Mouse (Mus musculus) hindbrain, embryonic 14.5 days (tissue): ENCODE data around the gene Hsd17b13. TPM values are rescaled to one million over a fixed set of nuclear protein-coding genes. Genes with fewer than 3 reads are reported as not detected.

Experiments used
- ATAC-seq: fragments of 200-750 bp; cut with Nextera tagmentation; 2 replicates; pipeline ENCODE4 v1.8.0; 2017; ENCODE audit warnings: moderate number of reproducible peaks, mild to moderate bottlenecking, moderate TSS enrichment, moderate library complexity; ENCODE audit not compliant: low FRiP score
- DNase-seq: peaks from one replicate; pipeline ENCODE4 v3.0.0-alpha.2; 2015; ENCODE audit warnings: low spot score
- H3K27ac ChIP-seq: fragments of 300-500 bp; sonication (generic); 2 replicates; pipeline ENCODE4 v1.5.1; 2014; ENCODE audit warnings: mild to moderate bottlenecking, moderate library complexity
- H3K27me3 ChIP-seq: fragments of 300-500 bp; sonication (generic); 2 replicates; pipeline ENCODE4 v1.6.1; 2014; ENCODE audit warnings: mild to moderate bottlenecking, low read length, mixed read lengths; ENCODE audit not compliant: control insufficient read depth, insufficient read depth
- H3K36me3 ChIP-seq: fragments of 300-500 bp; sonication (generic); replicated peaks from 2 replicates; pipeline ENCODE4 v1.6.1; 2014; ENCODE audit not compliant: control insufficient read depth, insufficient read depth
- H3K4me1 ChIP-seq: fragments of 300-500 bp; sonication (generic); replicated peaks from 2 replicates; pipeline ENCODE4 v1.6.1; 2014; ENCODE audit warnings: antibody characterized with exemption, low read length, mixed read lengths; ENCODE audit not compliant: control insufficient read depth, insufficient read depth
- H3K4me2 ChIP-seq: fragments of 300-500 bp; sonication (generic); replicated peaks from 2 replicates; pipeline ENCODE4 v1.6.1; 2014; ENCODE audit warnings: mild to moderate bottlenecking, moderate library complexity
- H3K4me3 ChIP-seq: fragments of 300-500 bp; sonication (generic); replicated peaks from 2 replicates; pipeline ENCODE4 v1.5.1; 2014; ENCODE audit warnings: mild to moderate bottlenecking, low read length
- H3K9ac ChIP-seq: fragments of 300-500 bp; sonication (generic); 2 replicates; pipeline ENCODE4 v1.6.1; 2014
- H3K9me3 ChIP-seq: fragments of 300-500 bp; sonication (generic); 2 replicates; pipeline ENCODE4 v1.6.1; 2016; ENCODE audit warnings: low read length; ENCODE audit not compliant: control insufficient read depth
- WGBS: fragments of 180-500 bp; shearing (Covaris S2); extraction: QIAGEN DNeasy Blood & Tissue Kit; methylation state at CpG from one replicate; pipeline ENCODE4 v1.1.7; 2014; 5-methylcytosine and 5-hydroxymethylcytosine counted together
- polyA plus RNA-seq: library from polyadenylated mRNA; unstranded; fragments of >200 nt; fragmentation: Nextera tagmentation; extraction: Ambion mirVana; gene quantifications from 2 replicates; pipeline ENCODE4 v1.2.1, GENCODE M21; 2014

Gene Hsd17b13
- polyA plus RNA-seq, 1 experiment from 2014 or later = not detected

GRCm38 (mm10) chr5:103994669-103995068 lies 17.5 kb upstream of the Hsd17b13 start:
- DNase-seq = no peak
- Histone ChIP-seq H3K4me3 (no peak overlapping the region), H3K4me2 (no peak overlapping the region), H3K27ac (no peak overlapping the region), H3K36me3 (no peaks in the 10 kb centered on the region), H3K9me3 (no peaks in the 10 kb centered on the region), H3K27me3 (no peaks in the 10 kb centered on the region), H3K4me1 (no peaks in the 10 kb centered on the region), H3K9ac (no peak overlapping the region)
- ATAC-seq = no peak
- WGBS = 84% methylated on average over 4 of the region's 4 CpGs

GRCm38 (mm10) chr5:103993601-103994000 lies 16.4 kb upstream of the Hsd17b13 start:
- no peak for DNase-seq
- WGBS = 84% methylated on average over 1 of the region's 1 CpGs

GRCm38 (mm10) chr5:103992831-103993230 lies 15.6 kb upstream of the Hsd17b13 start:
- no peak for DNase-seq
- Histone ChIP-seq H3K4me1 (no peaks in the 10 kb centered on the region), H3K9me3 (no peaks in the 10 kb centered on the region), H3K36me3 (no peaks in the 10 kb centered on the region), H3K4me3 (no peak overlapping the region), H3K4me2 (no peak overlapping the region), H3K27ac (no peak overlapping the region), H3K9ac (no peak overlapping the region), H3K27me3 (no peaks in the 10 kb centered on the region)
- 94% methylated on average over 9 of the region's 9 CpGs for WGBS
- ATAC-seq = no peak

More at GRCm38 (mm10) chr5:103993601-103994000, 16.4 kb upstream of the Hsd17b13 start:
- no peak for ATAC-seq
- H3K9ac ChIP-seq = no peak overlapping the region
- no peaks in the 10 kb centered on the region for H3K36me3 ChIP-seq
- no peak overlapping the region for H3K4me3 ChIP-seq
- H3K4me2 ChIP-seq = no peak overlapping the region
- H3K27me3 ChIP-seq = no peaks in the 10 kb centered on the region
- no peak overlapping the region for H3K27ac ChIP-seq
- no peaks in the 10 kb centered on the region for H3K9me3 ChIP-seq
- H3K4me1 ChIP-seq = no peaks in the 10 kb centered on the region

- Histone ChIP-seq H3K27me3 (no peaks in the 10 kb centered on the region), H3K27ac (no peak overlapping the region), H3K4me2 (no peak overlapping the region), H3K36me3 (no peaks in the 10 kb centered on the region), H3K9me3 (no peaks in the 10 kb centered on the region), H3K4me3 (no peak overlapping the region), H3K9ac (no peak overlapping the region), H3K4me1 (no peaks in the 10 kb centered on the region)
- ATAC-seq (no peak), DNase-seq (no peak)
- WGBS = 93% methylated on average over 9 of the region's 9 CpGs
Observed at GRCm38 (mm10) chr5:103980705-103981560, 3.7 kb upstream of the Hsd17b13 start.

GRCm38 (mm10) chr5:103977907-103978570 lies 829 bp upstream of the Hsd17b13 start:
- Histone ChIP-seq H3K9me3 (no peaks in the 10 kb centered on the region), H3K4me2 (no peak overlapping the region), H3K36me3 (no peaks in the 10 kb centered on the region), H3K4me3 (no peak overlapping the region), H3K27me3 (no peaks in the 10 kb centered on the region), H3K27ac (no peak overlapping the region), H3K4me1 (no peaks in the 10 kb centered on the region), H3K9ac (no peak overlapping the region)
- 94% methylated on average over 7 of the region's 7 CpGs for WGBS
- ATAC-seq (no peak), DNase-seq (no peak)

- no peak for DNase-seq
- Histone ChIP-seq H3K4me1 (no peaks in the 10 kb centered on the region), H3K4me2 (no peak overlapping the region), H3K9me3 (no peaks in the 10 kb centered on the region), H3K4me3 (no peak overlapping the region), H3K27ac (no peak overlapping the region), H3K27me3 (no peaks in the 10 kb centered on the region), H3K36me3 (no peaks in the 10 kb centered on the region), H3K9ac (no peak overlapping the region)
- ATAC-seq = no peak
- WGBS = 89% methylated on average over 7 of the region's 7 CpGs
Observed at GRCm38 (mm10) chr5:103975736-103976135, 1.5 kb downstream of the Hsd17b13 start.

GRCm38 (mm10) chr5:103972801-103973200 lies 4.4 kb downstream of the Hsd17b13 start:
- Histone ChIP-seq H3K4me1 (no peaks in the 10 kb centered on the region), H3K27me3 (no peaks in the 10 kb centered on the region), H3K9me3 (no peaks in the 10 kb centered on the region), H3K4me3 (no peak overlapping the region), H3K4me2 (no peak overlapping the region), H3K9ac (no peak overlapping the region), H3K27ac (no peak overlapping the region), H3K36me3 (no peaks in the 10 kb centered on the region)
- ATAC-seq = no peak
- WGBS = 83% methylated on average over 13 of the region's 13 CpGs
- DNase-seq = no peak

- ATAC-seq (no peak), DNase-seq (no peak)
- Histone ChIP-seq H3K4me3 (no peak overlapping the region), H3K36me3 (no peaks in the 10 kb centered on the region), H3K4me1 (no peaks in the 10 kb centered on the region), H3K4me2 (no peak overlapping the region), H3K9ac (no peak overlapping the region), H3K27me3 (no peaks in the 10 kb centered on the region), H3K27ac (no peak overlapping the region), H3K9me3 (no peaks in the 10 kb centered on the region)
- 73% methylated on average over 19 of the region's 19 CpGs for WGBS
Observed at GRCm38 (mm10) chr5:103972379-103972778, 4.8 kb downstream of the Hsd17b13 start.

GRCm38 (mm10) chr5:103971051-103971450 lies 6.2 kb downstream of the Hsd17b13 start:
- H3K4me2 ChIP-seq = no peak overlapping the region
- no peak overlapping the region for H3K9ac ChIP-seq
- WGBS = 71% methylated on average over 5 of the region's 5 CpGs
- H3K27me3 ChIP-seq = no peaks in the 10 kb centered on the region
- ATAC-seq (no peak), DNase-seq (no peak)
- no peaks in the 10 kb centered on the region for H3K9me3 ChIP-seq
- no peaks in the 10 kb centered on the region for H3K36me3 ChIP-seq
- no peak overlapping the region for H3K4me3 ChIP-seq
- H3K27ac ChIP-seq = no peak overlapping the region
- no peaks in the 10 kb centered on the region for H3K4me1 ChIP-seq
